Mouse (Mus musculus): ENCODE results near the gene Palm2. TPM values are rescaled to one million over a fixed set of nuclear protein-coding genes. Genes with fewer than 3 reads are reported as not detected.

Palm2 gene
- polyA plus RNA-seq, 1 experiment from 2014 or later: 1.3 TPM

DNA sequence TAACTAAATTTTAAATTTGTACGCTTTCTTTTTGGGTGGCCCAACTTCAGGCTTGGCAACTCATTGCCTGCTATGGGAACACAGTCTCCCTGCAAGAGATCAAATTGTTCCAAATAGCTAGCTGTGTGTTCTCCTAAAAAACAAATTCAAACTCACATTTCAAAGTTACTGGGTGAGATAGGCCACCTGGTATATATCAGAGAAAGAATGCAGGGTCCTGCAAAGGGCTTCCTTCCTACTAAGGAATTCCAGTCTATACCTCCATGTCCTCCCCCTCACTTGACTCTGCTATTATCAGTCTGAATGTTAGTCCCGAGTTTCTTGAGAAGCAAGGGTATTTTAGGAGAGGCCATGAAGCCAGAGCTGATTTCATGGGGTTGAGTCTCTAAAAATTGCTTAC lies 81.3 kb downstream of the Palm2 start:
- no peak for ATAC-seq
- Histone ChIP-seq H3K9ac (no peak overlapping the region), H3K4me3 (no peak overlapping the region), H3K27ac (no peak overlapping the region), H3K4me1 (no peaks in the 10 kb centered on the region), H3K4me2 (no peak overlapping the region), H3K27me3 (no peaks in the 10 kb centered on the region), H3K9me3 (replicated peaks) (no peaks in the 10 kb centered on the region), H3K36me3 (ENCODE audit: poor library complexity, severe bottlenecking) (no peaks in the 10 kb centered on the region)
- 83% methylated on average over 2 of the region's 2 CpGs for WGBS

- no peaks in the 10 kb centered on the region for H3K9me3 ChIP-seq (replicated peaks)
- H3K4me3 ChIP-seq: no peak overlapping the region
- no peak overlapping the region for H3K4me2 ChIP-seq
- H3K4me1 ChIP-seq: no peaks in the 10 kb centered on the region
- 91% methylated on average over 15 of the region's 15 CpGs for WGBS
- H3K27ac ChIP-seq: no peak overlapping the region
- H3K9ac ChIP-seq: no peak overlapping the region
- no peak for ATAC-seq
- H3K36me3 ChIP-seq (ENCODE audit: poor library complexity, severe bottlenecking): no peaks in the 10 kb centered on the region
- H3K27me3 ChIP-seq: no peaks in the 10 kb centered on the region
Observed at GRCm38 (mm10) chr4:57523456-57523855, 89.4 kb downstream of the Palm2 start.

DNA sequence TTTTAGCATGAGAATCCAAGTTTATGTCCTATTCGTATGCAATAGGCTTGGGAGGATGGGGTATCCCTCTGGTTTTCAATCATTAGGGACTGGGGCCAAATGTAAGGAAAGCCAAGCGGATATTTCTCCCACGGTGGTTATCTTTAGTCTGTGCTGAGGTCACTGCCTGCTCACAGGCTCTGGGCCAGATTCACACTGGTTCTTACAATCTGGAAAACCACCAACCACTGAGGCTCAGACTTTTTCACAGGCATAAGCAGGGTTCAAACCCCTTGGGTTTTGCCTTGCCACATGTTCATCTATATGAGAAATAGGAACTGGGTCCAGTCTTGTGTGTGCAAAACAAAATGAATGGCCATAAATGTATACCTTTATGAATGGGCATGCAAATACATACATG lies 90.4 kb downstream of the Palm2 start:
- 91% methylated on average over 3 of the region's 3 CpGs for WGBS
- no peak overlapping the region for H3K9ac ChIP-seq

DNA sequence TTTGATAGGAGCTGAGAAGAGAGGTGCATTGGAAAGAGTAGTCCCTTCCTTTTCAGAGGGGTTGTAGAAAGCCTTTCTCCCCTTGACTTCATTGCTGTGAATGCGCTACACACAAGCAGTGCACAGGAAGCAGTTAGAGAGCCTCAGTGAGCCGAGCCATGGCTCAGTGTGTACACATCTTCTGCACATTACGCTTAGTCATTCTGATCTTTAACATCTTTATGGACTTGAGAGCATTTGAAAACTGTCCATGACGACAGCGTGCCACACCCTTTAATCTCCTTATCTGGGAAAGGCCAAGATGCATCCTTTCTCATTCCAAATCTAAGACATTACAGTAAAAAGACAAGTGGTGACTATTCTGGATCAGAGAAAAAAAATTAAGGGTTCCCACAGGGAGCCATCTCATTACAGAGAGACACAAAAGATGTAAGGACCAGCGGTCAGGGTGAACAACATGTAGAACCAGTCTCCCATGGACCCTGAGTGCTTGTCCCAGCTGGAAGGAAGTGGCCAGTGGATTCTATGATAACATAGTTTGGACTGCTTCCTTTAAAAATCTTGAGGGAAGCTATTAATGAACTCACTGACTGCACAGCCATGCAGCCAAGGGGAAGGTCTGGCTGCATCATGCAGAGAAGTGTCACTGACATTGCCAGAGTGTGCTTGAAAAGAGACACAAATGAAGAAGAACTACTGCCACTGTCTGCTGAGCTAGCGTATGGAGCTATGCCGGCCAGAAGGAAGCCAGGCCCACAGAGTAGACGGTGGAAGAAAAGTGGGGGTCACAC lies 91.4 kb downstream of the Palm2 start:
- Histone ChIP-seq H3K27ac (no peak overlapping the region), H3K9ac (no peak overlapping the region), H3K36me3 (ENCODE audit: poor library complexity, severe bottlenecking) (no peaks in the 10 kb centered on the region), H3K4me3 (no peak overlapping the region), H3K9me3 (replicated peaks) (no peaks in the 10 kb centered on the region), H3K4me2 (no peak overlapping the region), H3K4me1 (no peaks in the 10 kb centered on the region), H3K27me3 (no peaks in the 10 kb centered on the region)
- ATAC-seq: no peak
- WGBS: 86% methylated on average over 9 of the region's 9 CpGs

More for the DNA sequence above, 90.4 kb downstream of the Palm2 start:
- Histone ChIP-seq H3K4me3 (no peak overlapping the region), H3K27ac (no peak overlapping the region), H3K27me3 (no peaks in the 10 kb centered on the region), H3K4me1 (no peaks in the 10 kb centered on the region), H3K4me2 (no peak overlapping the region), H3K9me3 (replicated peaks) (no peaks in the 10 kb centered on the region), H3K36me3 (ENCODE audit: poor library complexity, severe bottlenecking) (no peaks in the 10 kb centered on the region)
- no peak for ATAC-seq

GRCm38 (mm10) chr4:57528296-57528695 lies 94.2 kb downstream of the Palm2 start:
- Histone ChIP-seq H3K9me3 (replicated peaks) (no peaks in the 10 kb centered on the region), H3K4me2 (no peak overlapping the region), H3K4me3 (no peak overlapping the region), H3K27me3 (no peaks in the 10 kb centered on the region), H3K4me1 (no peaks in the 10 kb centered on the region), H3K36me3 (ENCODE audit: poor library complexity, severe bottlenecking) (no peaks in the 10 kb centered on the region), H3K9ac (no peak overlapping the region), H3K27ac (no peak overlapping the region)
- no peak for ATAC-seq

- Histone ChIP-seq H3K36me3 (ENCODE audit: poor library complexity, severe bottlenecking) (no peaks in the 10 kb centered on the region), H3K27ac (no peak overlapping the region), H3K4me1 (0 out of 2 replicates have a peak, but pooled peaks cover 5% of the 10 kb centered on the region), H3K27me3 (no peaks in the 10 kb centered on the region), H3K4me2 (no peak overlapping the region), H3K4me3 (no peak overlapping the region), H3K9ac (no peak overlapping the region), H3K9me3 (replicated peaks) (no peaks in the 10 kb centered on the region)
- ATAC-seq: no peak
- WGBS: 84% methylated on average over 6 of the region's 6 CpGs
Observed at GRCm38 (mm10) chr4:57533686-57534085, 99.6 kb downstream of the Palm2 start.

DNA sequence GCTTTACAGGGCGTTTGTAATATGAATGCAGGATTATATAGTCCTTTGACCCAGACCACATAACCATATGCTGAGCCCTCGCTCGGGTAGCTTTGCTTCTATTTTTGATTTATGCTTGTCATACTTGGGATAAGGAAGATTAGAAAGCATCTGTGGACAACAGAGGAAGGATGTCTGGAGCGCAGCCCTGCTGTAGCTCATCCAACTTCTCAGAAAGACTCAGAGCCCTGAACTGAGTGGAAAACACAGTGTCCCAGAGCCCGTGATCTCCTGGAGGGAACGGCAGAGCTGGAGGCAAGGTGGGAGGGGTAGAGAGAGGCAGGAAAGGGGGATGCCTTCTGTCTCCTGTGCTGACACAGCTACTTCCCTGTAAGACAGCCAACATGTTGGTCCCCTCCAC lies 100.2 kb downstream of the Palm2 start:
- H3K9me3 ChIP-seq (replicated peaks): no peaks in the 10 kb centered on the region
- H3K27me3 ChIP-seq: no peaks in the 10 kb centered on the region
- H3K9ac ChIP-seq: no peak overlapping the region
- WGBS: 77% methylated on average over 6 of the region's 6 CpGs
- H3K27ac ChIP-seq: no peak overlapping the region
- no peak overlapping the region for H3K4me2 ChIP-seq
- ATAC-seq: no peak
- no peaks in the 10 kb centered on the region for H3K36me3 ChIP-seq (ENCODE audit: poor library complexity, severe bottlenecking)
- H3K4me1 ChIP-seq: 0 out of 2 replicates have a peak, but pooled peaks cover 5% of the 10 kb centered on the region
- H3K4me3 ChIP-seq: no peak overlapping the region

GRCm38 (mm10) chr4:57535087-57535486 lies 101.0 kb downstream of the Palm2 start:
- no peak for ATAC-seq
- H3K4me3 ChIP-seq: no peak overlapping the region
- no peak overlapping the region for H3K9ac ChIP-seq
- H3K27ac ChIP-seq: no peak overlapping the region
- H3K36me3 ChIP-seq (ENCODE audit: poor library complexity, severe bottlenecking): no peaks in the 10 kb centered on the region
- 94% methylated on average over 4 of the region's 4 CpGs for WGBS
- H3K27me3 ChIP-seq: no peaks in the 10 kb centered on the region
- 0 out of 2 replicates have a peak, but pooled peaks cover 5% of the 10 kb centered on the region for H3K4me1 ChIP-seq
- no peaks in the 10 kb centered on the region for H3K9me3 ChIP-seq (replicated peaks)
- no peak overlapping the region for H3K4me2 ChIP-seq

DNA sequence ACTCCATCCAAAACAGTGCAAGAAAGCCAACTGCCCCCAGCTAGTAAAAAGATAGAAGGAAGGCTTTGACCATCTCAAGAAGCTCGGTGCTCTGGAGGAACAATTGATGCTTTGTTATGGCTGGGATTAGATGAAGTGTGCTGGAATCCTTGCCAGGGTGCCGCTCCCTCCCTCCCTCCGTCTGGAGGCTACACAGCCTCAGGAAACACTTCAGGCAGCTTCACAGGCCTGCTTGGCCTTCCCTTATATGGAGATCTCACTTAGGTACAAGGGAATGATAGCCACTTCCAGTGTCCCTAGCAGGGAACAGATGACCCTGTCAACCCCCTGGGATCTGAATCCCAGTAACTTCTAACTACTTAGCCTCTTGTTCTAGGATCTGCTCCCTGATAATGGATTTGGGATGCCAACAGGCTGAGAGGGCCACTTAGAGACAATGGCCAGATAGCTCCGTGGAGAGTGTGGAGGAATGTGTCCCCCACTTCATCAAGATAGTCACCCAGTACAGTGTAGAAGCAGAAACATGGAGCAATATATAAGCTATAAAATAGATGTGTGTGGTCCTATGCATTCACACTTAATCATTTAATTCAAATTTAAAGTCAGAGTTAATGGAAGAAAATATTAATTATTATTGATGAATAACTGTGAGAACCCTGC lies 104.1 kb downstream of the Palm2 start:
- H3K4me3 ChIP-seq: no peak overlapping the region
- no peak for ATAC-seq
- H3K9me3 ChIP-seq (replicated peaks): no peaks in the 10 kb centered on the region
- no peaks in the 10 kb centered on the region for H3K36me3 ChIP-seq (ENCODE audit: poor library complexity, severe bottlenecking)
- no peak overlapping the region for H3K27ac ChIP-seq
- H3K4me2 ChIP-seq: no peak overlapping the region
- WGBS: 11% methylated on average over 4 of the region's 4 CpGs
- no peak overlapping the region for H3K9ac ChIP-seq
- H3K4me1 ChIP-seq: 0 out of 2 replicates have a peak, but pooled peaks cover 5% of the 10 kb centered on the region
- no peaks in the 10 kb centered on the region for H3K27me3 ChIP-seq

DNA sequence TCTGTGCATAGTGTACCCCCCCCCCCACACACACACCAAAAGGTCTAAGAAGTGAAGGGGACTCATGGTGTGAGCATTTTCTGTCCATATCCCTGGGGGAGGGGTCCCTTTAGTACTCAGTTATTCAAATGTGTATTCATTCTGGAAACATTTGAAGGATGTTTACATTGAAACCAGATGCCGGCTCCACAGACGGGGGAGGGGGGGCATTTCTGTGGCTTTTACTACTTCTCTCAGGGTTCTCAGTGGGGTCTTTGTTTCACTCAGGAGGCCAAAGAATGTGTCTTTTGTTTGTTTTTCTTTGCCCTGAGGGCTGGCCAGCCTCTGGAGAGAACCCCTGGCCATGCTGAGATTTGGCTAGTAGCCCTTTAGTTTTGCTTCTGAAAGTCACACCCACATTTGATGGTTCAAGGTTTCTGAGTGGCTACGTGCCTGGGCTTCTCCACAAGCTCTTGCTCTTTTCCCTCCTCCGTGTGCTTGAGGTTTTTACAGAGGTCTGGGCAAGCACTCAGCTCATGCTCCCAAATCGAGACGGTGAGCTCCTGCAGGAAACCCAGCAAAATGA lies 109.7 kb downstream of the Palm2 start:
- Histone ChIP-seq H3K4me3 (no peak overlapping the region), H3K27me3 (no peaks in the 10 kb centered on the region), H3K9ac (no peak overlapping the region), H3K4me1 (peaks cover 9% of the 10 kb centered on the region), H3K9me3 (replicated peaks) (no peaks in the 10 kb centered on the region), H3K4me2 (0 out of 2 replicates have a peak overlapping the region, but pooled peaks have one; percentile 4), H3K27ac (no peak overlapping the region), H3K36me3 (ENCODE audit: poor library complexity, severe bottlenecking) (no peaks in the 10 kb centered on the region)
- 2% methylated on average over 6 of the region's 6 CpGs for WGBS
- ATAC-seq: peak; percentile 84

- peaks cover 9% of the 10 kb centered on the region for H3K4me1 ChIP-seq
- no peaks in the 10 kb centered on the region for H3K9me3 ChIP-seq (replicated peaks)
- H3K9ac ChIP-seq: no peak overlapping the region
- H3K4me2 ChIP-seq: no peak overlapping the region
- ATAC-seq: no peak
- 90% methylated on average over 7 of the region's 7 CpGs for WGBS
- H3K4me3 ChIP-seq: no peak overlapping the region
- H3K27me3 ChIP-seq: no peaks in the 10 kb centered on the region
- no peak overlapping the region for H3K27ac ChIP-seq
- no peaks in the 10 kb centered on the region for H3K36me3 ChIP-seq (ENCODE audit: poor library complexity, severe bottlenecking)
Observed at GRCm38 (mm10) chr4:57547785-57548184, 113.7 kb downstream of the Palm2 start.

DNA sequence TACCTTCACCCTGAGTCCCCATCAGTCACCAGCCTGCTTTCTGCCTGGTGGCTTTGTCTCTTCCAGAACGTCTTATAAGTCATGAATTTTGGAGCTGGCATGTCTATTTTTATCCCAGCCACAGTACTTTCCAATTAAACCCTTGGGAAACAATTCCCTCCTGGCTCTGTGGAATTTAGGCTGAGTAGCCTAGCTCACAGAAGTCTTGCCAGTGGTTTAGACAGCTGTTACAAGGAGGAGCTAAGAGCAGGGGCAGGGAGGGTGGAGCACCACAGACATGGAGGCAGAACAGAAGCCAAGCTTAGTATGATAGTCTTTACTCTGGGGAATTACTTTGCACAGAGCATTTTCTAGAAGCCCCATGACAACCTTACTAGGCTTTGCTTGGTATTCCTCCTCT lies 116.2 kb downstream of the Palm2 start:
- H3K36me3 ChIP-seq (ENCODE audit: poor library complexity, severe bottlenecking): no peaks in the 10 kb centered on the region
- H3K4me2 ChIP-seq: no peak overlapping the region
- no peak overlapping the region for H3K4me3 ChIP-seq
- WGBS: 30% methylated on average over 1 of the region's 1 CpGs
- no peak overlapping the region for H3K9ac ChIP-seq
- H3K4me1 ChIP-seq: no peaks in the 10 kb centered on the region
- ATAC-seq: no peak
- no peaks in the 10 kb centered on the region for H3K9me3 ChIP-seq (replicated peaks)
- H3K27ac ChIP-seq: no peak overlapping the region
- no peaks in the 10 kb centered on the region for H3K27me3 ChIP-seq

Data from forebrain, embryonic 13.5 days (tissue).